Mouse (Mus musculus) C2C12 (cell line): ENCODE data around the gene Syne2.

Source experiments
- CTCF ChIP-seq: IDR thresholded peaks from one replicate; pipeline ENCODE4 v1.5.1; 2011; ENCODE audit not compliant: control insufficient read depth, insufficient read depth, insufficient read length
- MAX ChIP-seq: IDR thresholded peaks from one replicate; pipeline ENCODE4 v1.6.1; 2011; ENCODE audit warnings: mild to moderate bottlenecking, control low read depth

DNA sequence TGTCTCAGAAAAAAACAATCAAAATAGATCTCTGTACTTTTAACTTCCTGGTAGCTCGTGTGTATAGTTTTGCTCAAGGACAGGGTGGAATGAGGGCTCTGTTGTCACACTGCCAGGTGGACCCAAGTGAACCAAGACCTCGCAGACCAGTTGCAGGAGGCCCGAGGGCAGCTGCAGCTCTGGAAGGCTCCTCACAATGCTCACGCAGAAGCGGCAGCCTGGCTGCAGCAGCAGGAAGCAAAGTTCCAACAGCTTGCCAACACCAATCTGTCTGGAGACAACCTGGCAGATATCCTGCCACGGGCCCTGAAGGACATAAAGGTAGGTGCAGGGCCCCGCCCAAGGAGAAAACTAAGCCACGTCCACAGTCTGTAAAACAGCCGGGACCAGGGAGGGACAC, 236.7 kb downstream of the Syne2 start:
- TF ChIP-seq CTCF (no peak), MAX (no peak)
